Mouse (Mus musculus): Measurements from ENCODE around the gene Pyroxd1. TPM values are rescaled to one million over a fixed set of nuclear protein-coding genes. Genes with fewer than 3 reads are reported as not detected.

Pyroxd1 gene
- total RNA-seq, 2 experiments from 2014 or later = 12.9 to 15.4 TPM

- no peak for DNase-seq (ENCODE audit: extremely low spot score in 1 of 2, low spot score in 1 of 2)
These were observed 22.1 kb downstream of the Pyroxd1 start for GRCm38 (mm10) chr6:142367565-142367964.

DNA sequence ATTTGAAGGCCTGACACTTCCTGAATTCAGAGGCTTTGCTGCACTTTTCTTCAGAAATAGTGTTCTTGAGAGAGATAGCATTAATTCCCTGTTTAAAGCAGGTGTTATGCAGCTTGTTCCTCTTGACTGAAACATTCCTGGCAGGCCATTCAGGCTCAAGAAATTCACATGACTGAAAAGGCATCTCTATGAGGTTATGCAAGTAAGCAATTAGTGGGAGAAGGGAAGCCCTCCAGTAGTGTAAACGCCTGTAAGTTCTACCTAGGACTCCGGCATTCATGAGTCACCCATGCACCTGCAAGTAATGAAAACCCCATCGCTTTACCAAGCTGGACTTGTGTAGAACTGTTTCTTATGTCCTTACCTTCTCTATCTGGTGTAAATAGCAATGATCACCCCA lies 24.1 kb downstream of the Pyroxd1 start:
- DNase-seq (ENCODE audit: extremely low spot score in 1 of 2, low spot score in 1 of 2) = no peak

DNA sequence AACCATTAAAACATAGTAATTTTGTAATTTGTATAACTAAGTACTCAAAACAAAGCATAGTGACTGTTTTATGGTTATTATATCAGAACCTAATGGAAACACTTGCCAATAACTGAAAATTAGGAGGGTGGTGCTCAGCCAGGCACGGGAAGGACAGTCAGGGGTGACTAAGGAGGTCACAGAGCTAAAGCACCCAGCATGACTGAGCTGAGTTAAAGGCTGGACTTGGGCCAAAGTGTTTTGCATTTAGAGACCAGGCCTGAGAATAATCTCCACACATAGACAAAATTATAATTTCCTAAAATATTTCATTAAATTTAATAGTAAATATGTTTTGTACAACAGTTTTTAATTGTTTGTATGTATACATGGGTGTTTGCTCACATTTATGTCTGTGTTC lies 31.6 kb downstream of the Pyroxd1 start:
- no peak for DNase-seq (ENCODE audit: extremely low spot score in 1 of 2, low spot score in 1 of 2)

DNA sequence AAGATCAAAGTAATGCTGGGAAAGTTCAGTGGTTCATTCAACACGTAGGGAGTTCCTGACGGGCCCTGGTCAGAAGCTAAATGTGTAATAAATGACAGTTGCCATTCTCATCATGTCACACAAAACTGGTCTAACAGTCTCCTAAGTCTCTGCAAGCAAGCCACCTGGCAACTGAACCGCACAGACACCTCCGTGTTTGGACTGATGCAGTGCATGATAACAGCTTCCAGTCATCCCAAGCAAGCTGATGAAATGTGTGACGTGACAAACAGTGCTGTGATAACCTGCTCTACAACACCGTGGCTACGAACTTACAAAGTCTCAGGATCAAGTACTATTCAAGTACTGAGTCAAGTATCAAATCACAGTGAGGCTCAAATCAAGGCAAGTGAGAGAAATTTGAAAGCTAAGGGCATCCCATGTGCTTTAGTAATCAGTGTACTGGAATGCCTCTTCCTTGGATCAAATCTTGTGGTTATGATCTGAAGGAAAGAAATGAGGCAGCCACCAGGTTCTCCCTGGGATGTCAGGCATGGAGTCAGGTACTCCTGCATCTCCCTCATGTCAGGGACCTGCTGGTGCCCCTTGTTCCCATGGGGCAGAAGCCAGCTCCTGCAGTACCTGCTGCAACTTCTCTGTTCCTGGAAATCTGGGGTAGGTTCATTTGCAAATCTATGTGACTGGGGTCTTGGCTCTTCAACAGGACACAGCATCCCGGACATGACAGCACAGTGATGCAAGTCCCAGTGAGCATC lies 33.3 kb downstream of the Pyroxd1 start:
- no peak for DNase-seq (ENCODE audit: extremely low spot score in 1 of 2, low spot score in 1 of 2)

DNA sequence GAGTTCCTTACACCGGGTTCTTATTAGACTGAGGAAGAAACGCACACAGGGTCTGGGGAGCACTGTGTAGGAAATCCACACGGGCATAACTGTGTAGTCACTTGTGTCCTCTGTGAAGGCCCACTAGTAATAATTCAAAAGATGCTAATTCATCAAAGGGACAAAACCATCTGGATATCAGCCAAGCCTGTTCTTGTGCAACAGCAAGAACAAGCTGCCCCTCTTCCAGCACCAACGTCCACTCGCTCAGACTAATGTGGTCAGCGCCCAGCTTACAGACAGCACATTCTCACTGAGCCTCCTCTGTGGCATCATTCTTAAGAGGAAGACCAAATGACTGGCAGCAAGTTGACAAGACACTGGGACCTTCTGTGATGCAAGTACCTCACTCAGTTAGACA lies 34.5 kb downstream of the Pyroxd1 start:
- DNase-seq (ENCODE audit: extremely low spot score in 1 of 2, low spot score in 1 of 2) = no peak

DNA sequence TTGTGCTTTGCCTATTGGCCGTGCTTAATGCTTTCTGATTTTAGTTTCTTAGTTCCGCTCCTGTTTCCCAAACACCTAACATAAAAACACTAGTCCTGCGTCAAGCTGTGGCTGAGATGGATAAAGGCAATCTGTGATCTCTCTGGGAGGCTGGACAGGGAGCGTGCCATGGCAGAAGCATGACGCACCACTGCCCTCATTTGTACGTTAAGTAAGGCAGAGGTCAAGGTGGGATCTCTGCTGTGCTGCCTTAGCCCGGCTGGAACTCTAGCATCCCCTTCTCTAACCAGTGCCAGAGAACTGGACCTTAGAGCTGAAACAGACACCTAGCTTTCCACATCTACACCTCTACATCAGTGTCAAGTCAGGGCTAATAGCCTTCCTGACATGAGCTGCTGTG lies 36.2 kb downstream of the Pyroxd1 start:
- DNase-seq (ENCODE audit: extremely low spot score in 1 of 2, low spot score in 1 of 2) = no peak

- no peak for DNase-seq (ENCODE audit: extremely low spot score in 1 of 2, low spot score in 1 of 2)
These were observed 39.1 kb downstream of the Pyroxd1 start for GRCm38 (mm10) chr6:142384521-142384920.

GRCm38 (mm10) chr6:142386285-142387010 lies 41.0 kb downstream of the Pyroxd1 start:
- no peak for DNase-seq (ENCODE audit: extremely low spot score in 1 of 2, low spot score in 1 of 2)

- peak; percentile 97 for DNase-seq (ENCODE audit: extremely low spot score in 1 of 2, low spot score in 1 of 2)
These were observed 41.7 kb downstream of the Pyroxd1 start, which contains the start of the genes Recql and Golt1b for GRCm38 (mm10) chr6:142387011-142387754. Gene Recql, minus strand, starts transcription at chr6:142387087. Gene Golt1b, plus strand, starts transcription at chr6:142387221.

DNA sequence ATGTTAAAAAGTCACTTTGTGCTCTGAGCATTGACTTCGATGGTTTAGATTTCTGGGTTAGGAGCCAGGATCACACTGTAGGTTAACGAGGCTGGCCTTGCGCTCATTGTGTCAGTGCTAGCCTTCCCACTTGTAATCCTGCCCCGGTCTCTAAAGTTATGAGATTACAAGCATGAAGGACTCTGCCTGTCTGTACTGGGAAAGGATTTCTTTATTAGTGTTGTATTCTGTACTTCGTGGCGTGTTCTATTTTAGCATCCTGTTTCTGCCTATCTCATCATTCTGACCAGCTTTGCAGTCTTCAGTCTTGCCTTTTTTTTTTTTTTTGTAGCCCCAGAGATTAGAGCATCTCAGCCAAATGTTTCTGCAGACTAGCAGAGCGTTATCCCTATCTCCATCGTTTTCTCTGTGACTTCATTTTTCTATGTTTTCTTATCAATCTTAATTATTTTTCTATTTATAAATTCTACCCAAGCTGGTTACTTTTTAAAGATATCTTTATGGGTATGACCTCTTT lies 42.4 kb downstream of the Pyroxd1 start:
- DNase-seq (ENCODE audit: extremely low spot score in 1 of 2, low spot score in 1 of 2) = no peak

- DNase-seq (ENCODE audit: extremely low spot score in 1 of 2, low spot score in 1 of 2) = no peak
These were observed 43.6 kb downstream of the Pyroxd1 start for GRCm38 (mm10) chr6:142389101-142389500.

GRCm38 (mm10) chr6:142392312-142392711 lies 46.9 kb downstream of the Pyroxd1 start:
- no peak for DNase-seq (ENCODE audit: extremely low spot score in 1 of 2, low spot score in 1 of 2)

DNA sequence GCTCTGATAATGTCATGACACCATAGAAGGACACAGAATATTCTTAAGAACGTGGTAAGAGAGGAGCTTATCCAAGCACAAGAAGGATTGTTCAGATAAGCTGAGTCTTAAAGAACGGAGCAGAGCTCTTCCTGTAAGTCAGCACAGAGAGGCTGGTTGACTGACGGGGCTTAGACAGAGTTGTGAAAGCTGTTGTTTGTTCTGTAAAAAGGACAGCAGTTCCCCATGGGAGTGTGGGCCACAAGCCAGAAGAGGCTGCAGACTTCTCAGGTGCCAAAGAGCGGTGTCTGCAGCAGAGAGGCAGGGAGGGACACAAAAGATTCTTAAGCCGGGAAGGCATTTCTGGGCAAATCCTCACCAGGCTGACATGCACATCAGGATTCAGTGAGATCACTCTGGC lies 49.2 kb downstream of the Pyroxd1 start:
- peak in 1 of 2 experiments; percentile 16 for DNase-seq (ENCODE audit: extremely low spot score in 1 of 2, low spot score in 1 of 2)

GRCm38 (mm10) chr6:142395756-142396155 lies 50.3 kb downstream of the Pyroxd1 start:
- DNase-seq (ENCODE audit: extremely low spot score in 1 of 2, low spot score in 1 of 2) = no peak

DNA sequence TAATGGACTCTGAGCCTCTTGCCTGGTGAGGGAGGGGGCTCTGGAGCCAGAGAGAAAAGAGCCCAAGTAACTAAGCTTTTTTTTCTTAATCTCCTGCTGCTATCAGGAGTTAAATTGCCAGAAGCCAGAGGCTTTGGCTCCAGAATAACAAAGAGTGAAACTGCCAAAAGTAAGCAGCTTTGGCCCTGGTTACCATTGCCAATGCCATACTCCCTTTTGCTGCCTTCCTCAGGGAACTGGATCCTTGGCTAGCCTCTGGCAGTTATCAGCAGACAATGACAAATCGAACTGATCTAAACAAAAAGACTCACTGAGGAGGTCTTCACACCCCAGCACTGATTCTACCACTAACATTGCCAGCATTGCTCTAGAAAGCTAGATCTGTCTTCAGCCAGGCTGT lies 65.7 kb downstream of the Pyroxd1 start:
- DNase-seq (ENCODE audit: extremely low spot score in 1 of 2, low spot score in 1 of 2) = no peak

Other genes with a start within 250 kb of the Pyroxd1 start
- 1 to 10 TPM in 1 of 2 experiments, under 1 TPM in 1; 0.69 to 1.2 TPM for gene Slco1a6, start 137.1 kb upstream of the Pyroxd1 start, total RNA-seq (2021)
- not detected for gene Iapp, start 47.2 kb upstream of the Pyroxd1 start, total RNA-seq (2021)
- not detected for gene Slco1a5, start 22.7 kb upstream of the Pyroxd1 start, total RNA-seq (2021)
- 10 to 100 TPM; 19.9 to 27.6 TPM for gene Recql, start 41.4 kb downstream of the Pyroxd1 start, total RNA-seq (2021)
- gene Golt1b, start 41.6 kb downstream of the Pyroxd1 start, total RNA-seq (2021) = 10 to 100 TPM; 29.4 to 31.6 TPM
- gene Spx, start 67.8 kb downstream of the Pyroxd1 start, total RNA-seq (2021) = 1 to 10 TPM in 1 of 2 experiments, under 1 TPM in 1; 0.77 to 1.6 TPM
- under 1 TPM; 0.22 to 0.31 TPM for gene Gys2, start 127.5 kb downstream of the Pyroxd1 start, total RNA-seq (2021)
- gene Ldhb, start 162.3 kb downstream of the Pyroxd1 start, total RNA-seq (2021) = 100 to 1,000 TPM; 502 to 563 TPM
- 1 to 10 TPM; 1.5 to 1.6 TPM for gene Kcnj8, start 226.0 kb downstream of the Pyroxd1 start, total RNA-seq (2021)